Mouse (Mus musculus) hindbrain, embryonic 15.5 days (tissue): Measurements from ENCODE around the gene Fam186a. TPM values are rescaled to one million over a fixed set of nuclear protein-coding genes. Genes with fewer than 3 reads are reported as not detected.
"Not testable (repeated sequence)": the region's sequence is repeated elsewhere in the genome, so short reads cannot be mapped to it uniquely, and the experiment has no call there.

Source experiments
- ATAC-seq: fragments of 200-750 bp; cut with Nextera tagmentation; 2 replicates; pipeline ENCODE4 v1.8.0; 2017; ENCODE audit warnings: low read depth, moderate number of reproducible peaks, moderate TSS enrichment; ENCODE audit not compliant: low FRiP score
- H3K27ac ChIP-seq: fragments of 300-500 bp; sonication (generic); replicated peaks from 2 replicates; pipeline ENCODE4 v1.5.1; 2015; ENCODE audit warnings: mild to moderate bottlenecking, inconsistent platforms
- H3K27me3 ChIP-seq: fragments of 300-500 bp; sonication (generic); 2 replicates; pipeline ENCODE4 v1.6.1; 2015; ENCODE audit warnings: control low read depth, inconsistent platforms
- H3K36me3 ChIP-seq: fragments of 300-500 bp; sonication (generic); 2 replicates; pipeline ENCODE4 v1.6.1; 2015; ENCODE audit warnings: control low read depth, inconsistent platforms
- H3K4me1 ChIP-seq: fragments of 300-500 bp; sonication (generic); replicated peaks from 2 replicates; pipeline ENCODE4 v1.6.1; 2015; ENCODE audit warnings: control low read depth, inconsistent platforms
- H3K4me2 ChIP-seq: fragments of 300-500 bp; sonication (generic); 2 replicates; pipeline ENCODE4 v1.6.1; 2015; ENCODE audit warnings: moderate library complexity, mild to moderate bottlenecking, inconsistent platforms
- H3K4me3 ChIP-seq: fragments of 300-500 bp; sonication (generic); 2 replicates; pipeline ENCODE4 v1.5.1; 2015; ENCODE audit warnings: mild to moderate bottlenecking, inconsistent platforms
- H3K9ac ChIP-seq: fragments of 300-500 bp; sonication (generic); 2 replicates; pipeline ENCODE4 v1.6.1; 2015; ENCODE audit warnings: inconsistent platforms
- H3K9me3 ChIP-seq: fragments of 300-500 bp; sonication (generic); 2 replicates; pipeline ENCODE4 v1.6.1; 2016; ENCODE audit warnings: control low read depth, inconsistent platforms
- WGBS: fragments of 180-500 bp; shearing (Covaris S2); methylation state at CpG from one replicate; pipeline ENCODE4 v1.1.7; 2015; 5-methylcytosine and 5-hydroxymethylcytosine counted together
- polyA plus RNA-seq: library from polyadenylated mRNA; unstranded; fragments of >200 nt; fragmentation: Nextera tagmentation; extraction: Ambion mirVana; gene quantifications from 2 replicates; pipeline ENCODE4 v1.2.1, GENCODE M21; 2015

Gene Fam186a
- polyA plus RNA-seq, 1 experiment from 2014 or later: not detected

DNA sequence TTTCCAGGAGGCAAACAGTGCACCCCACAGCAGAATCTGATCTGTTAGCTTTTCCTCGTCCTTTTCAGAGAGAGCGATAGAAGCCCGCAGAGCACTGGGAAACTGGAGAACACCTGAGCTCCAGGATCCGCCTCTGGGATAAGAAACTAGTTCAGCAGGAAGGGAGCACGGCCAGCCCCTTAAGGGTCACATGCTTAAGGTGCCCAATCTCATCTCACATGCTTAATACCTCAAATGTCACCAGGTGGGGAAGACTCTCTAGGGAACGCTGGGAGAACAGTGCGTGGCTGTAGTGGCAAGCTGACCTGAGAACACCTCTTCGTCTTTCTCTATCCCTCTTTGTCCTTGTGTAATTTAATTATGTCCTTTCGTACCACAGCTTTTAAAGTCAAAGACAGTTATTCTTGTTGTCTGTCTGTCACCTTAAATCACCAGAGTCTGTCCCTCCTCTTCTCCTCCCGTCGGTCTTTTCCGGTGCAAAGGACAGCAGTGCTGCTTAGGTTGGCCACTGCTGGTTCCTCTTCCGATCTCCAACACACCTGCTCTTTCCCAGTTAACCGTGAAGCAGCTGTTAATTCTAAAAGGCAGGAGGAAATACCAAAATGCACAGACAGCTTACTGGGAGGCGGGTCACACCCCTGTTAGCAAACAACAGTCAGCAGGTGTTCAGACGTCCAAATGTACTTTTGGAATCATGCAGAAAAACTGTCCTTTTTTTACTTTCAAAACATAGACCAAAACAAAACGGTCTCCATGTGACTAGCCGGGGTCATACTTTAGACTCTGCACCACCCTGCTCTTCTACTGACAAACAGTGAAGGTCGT lies 76.2 kb downstream of the Fam186a start:
- no peaks in the 10 kb centered on the region for H3K27me3 ChIP-seq
- H3K9me3 ChIP-seq: no peaks in the 10 kb centered on the region
- no peaks in the 10 kb centered on the region; the same call in 1 of the 2 replicates for H3K4me1 ChIP-seq
- no peak for ATAC-seq
- 56% methylated on average over 19 of the region's 19 CpGs for WGBS
- no peak overlapping the region for H3K9ac ChIP-seq
- no peaks in the 10 kb centered on the region for H3K36me3 ChIP-seq
- H3K4me2 ChIP-seq: no peak overlapping the region
- H3K4me3 ChIP-seq: no peak overlapping the region
- H3K27ac ChIP-seq: no peak overlapping the region

DNA sequence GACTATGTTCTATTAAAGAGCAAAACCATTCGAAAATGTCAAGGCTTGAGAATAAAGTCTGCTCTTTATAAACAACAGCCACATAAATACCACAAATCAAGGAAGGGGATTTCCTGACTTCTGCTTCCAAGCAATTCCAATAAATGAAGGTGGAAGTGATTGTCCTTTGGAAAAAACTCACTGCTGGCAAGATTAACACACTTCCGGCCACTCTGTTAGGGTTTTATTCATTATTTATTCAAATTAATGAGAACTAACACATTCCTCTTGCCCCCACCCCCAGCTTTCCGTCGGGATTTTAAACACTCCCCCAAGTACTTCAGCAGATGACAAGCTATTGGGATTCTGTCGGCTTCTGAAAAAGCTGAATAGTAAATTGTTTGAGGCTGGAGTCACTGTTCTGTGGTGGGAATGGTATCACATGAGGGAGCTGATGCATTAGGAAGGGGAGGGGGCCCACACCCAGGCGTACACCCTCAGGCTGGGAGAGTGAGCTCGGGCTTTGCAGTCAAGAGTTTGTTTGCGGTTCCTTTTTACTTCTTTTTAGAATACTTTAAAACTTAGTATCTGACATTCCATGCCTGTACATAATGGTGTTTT lies 77.5 kb downstream of the Fam186a start:
- Histone ChIP-seq H3K9ac (no peak overlapping the region), H3K4me1 (no peaks in the 10 kb centered on the region; the same call in 1 of the 2 replicates), H3K36me3 (no peaks in the 10 kb centered on the region), H3K9me3 (no peaks in the 10 kb centered on the region), H3K27me3 (no peaks in the 10 kb centered on the region), H3K4me2 (no peak overlapping the region), H3K4me3 (no peak overlapping the region), H3K27ac (no peak overlapping the region)
- no peak for ATAC-seq
- 44% methylated on average over 8 of the region's 8 CpGs for WGBS

DNA sequence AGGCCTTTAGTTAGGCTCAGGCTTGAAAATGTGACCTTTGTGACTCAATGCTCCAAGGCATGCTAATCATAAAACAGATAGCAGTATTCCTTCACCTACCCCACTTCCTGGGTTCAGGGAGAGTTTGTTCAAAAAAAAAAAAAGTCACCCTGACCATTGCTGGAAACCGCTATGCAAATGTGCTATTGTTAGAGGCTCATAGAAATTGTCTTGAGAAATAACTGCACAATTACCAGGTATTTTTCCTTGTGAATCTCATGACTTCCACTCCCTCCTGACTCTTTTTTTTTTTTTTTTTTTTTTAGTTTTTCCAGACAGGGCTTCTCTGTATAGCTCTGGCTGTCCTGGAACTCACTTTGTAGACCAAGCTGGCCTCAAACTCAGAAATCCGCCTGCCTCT lies 79.7 kb downstream of the Fam186a start:
- H3K27ac ChIP-seq, H3K4me2 ChIP-seq, H3K9me3 ChIP-seq, H3K27me3 ChIP-seq, H3K9ac ChIP-seq, H3K36me3 ChIP-seq, ATAC-seq, H3K4me1 ChIP-seq, H3K4me3 ChIP-seq: not testable (repeated sequence)
- WGBS: 98% methylated on average over 2 of the region's 2 CpGs

DNA sequence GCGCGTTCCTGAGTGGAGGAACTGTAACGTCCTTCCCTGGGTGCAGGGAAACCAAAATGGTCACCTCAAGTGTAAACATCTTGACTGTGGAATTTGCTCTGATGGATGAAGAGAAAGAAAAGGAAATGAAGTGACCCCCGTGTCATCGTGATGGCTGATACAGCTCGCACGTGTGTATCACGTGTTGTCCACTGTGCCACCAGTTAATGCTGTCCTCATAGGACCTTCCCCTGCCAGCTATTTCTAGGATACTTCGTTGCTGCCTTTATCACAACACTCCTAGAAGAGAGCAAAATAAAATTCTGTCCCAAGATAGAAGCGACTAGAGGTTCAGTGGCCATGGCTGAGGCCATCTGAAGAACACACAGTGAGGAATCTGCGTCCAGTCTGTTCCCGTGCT lies 82.8 kb downstream of the Fam186a start:
- no peak overlapping the region for H3K27ac ChIP-seq
- ATAC-seq: no peak
- WGBS: 95% methylated on average over 12 of the region's 12 CpGs
- H3K4me3 ChIP-seq: no peak overlapping the region
- no peaks in the 10 kb centered on the region for H3K27me3 ChIP-seq
- H3K4me1 ChIP-seq: no peaks in the 10 kb centered on the region
- no peak overlapping the region for H3K4me2 ChIP-seq
- H3K9me3 ChIP-seq: no peaks in the 10 kb centered on the region
- H3K9ac ChIP-seq: no peak overlapping the region
- no peaks in the 10 kb centered on the region for H3K36me3 ChIP-seq

DNA sequence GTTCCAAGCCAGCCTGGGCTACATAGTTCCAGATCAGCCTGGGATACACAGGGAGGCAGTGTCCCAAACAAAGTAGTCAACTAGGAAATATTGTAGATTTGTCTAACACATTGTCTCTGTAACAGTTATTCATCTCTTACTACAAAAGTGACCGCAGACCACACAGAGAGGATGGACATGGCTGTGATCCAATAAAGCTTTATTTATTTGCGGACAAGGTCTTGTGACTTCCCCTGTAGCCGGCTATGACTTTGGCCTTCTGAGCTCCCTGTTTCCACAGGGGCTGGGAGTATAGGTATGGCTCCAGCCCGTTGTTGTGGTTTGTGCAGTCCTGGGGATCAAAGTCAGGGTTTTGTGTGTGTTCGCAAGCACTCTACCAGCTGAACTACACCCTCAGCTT lies 88.3 kb downstream of the Fam186a start:
- Histone ChIP-seq H3K9ac (no peak overlapping the region), H3K4me1 (peaks cover 18% of the 10 kb centered on the region), H3K4me2 (no peak overlapping the region), H3K27ac (no peak overlapping the region), H3K36me3 (no peaks in the 10 kb centered on the region), H3K9me3 (no peaks in the 10 kb centered on the region), H3K27me3 (no peaks in the 10 kb centered on the region), H3K4me3 (no peak overlapping the region)
- no peak for ATAC-seq
- 88% methylated on average over 5 of the region's 5 CpGs for WGBS

DNA sequence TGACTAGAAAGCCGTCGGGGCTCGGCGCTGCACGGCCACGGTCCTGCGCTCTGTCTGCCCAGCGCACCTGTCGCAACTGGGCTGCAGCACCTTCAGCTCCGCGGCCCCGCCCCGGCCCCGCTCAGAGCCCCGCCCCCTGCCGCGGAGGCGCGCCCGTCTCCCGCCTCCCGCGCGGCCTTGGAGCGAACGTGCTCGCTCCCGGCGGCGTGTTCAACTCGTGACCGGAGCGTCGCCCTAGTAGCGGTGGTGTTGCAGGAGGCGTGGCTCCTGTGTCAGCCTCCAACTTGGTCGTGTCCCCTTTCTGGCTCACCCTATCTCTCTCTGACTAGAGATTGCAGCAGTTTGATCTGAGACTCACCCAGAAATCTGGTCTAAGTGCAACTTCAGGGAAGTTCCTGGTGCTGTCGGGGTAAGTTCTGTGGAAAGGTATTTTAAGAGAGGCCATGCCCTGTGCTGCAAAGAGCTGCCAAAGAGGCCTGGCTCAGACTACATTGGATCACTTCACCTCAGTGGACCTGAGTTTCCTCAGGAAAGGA lies 91.5 kb downstream of the Fam186a start, which contains the start of gene Lima1:
Gene Lima1, minus strand, starts transcription at position 123 of the 536 bp plus-strand sequence.
- ATAC-seq: peak; percentile 94
- H3K27me3 ChIP-seq: no peaks in the 10 kb centered on the region
- peak within 1 kb of the TSS; percentile 74 for H3K4me3 ChIP-seq
- no peaks in the 10 kb centered on the region for H3K9me3 ChIP-seq
- peak within 1 kb of the TSS; percentile 70 for H3K4me2 ChIP-seq
- H3K27ac ChIP-seq: peak within 1 kb of the TSS; percentile 59
- under 1% methylated on average over 28 of the region's 38 CpGs for WGBS
- H3K9ac ChIP-seq: peak within 1 kb of the TSS; percentile 65
- no peaks in the 10 kb centered on the region for H3K36me3 ChIP-seq
- peaks cover 18% of the 10 kb centered on the region for H3K4me1 ChIP-seq

DNA sequence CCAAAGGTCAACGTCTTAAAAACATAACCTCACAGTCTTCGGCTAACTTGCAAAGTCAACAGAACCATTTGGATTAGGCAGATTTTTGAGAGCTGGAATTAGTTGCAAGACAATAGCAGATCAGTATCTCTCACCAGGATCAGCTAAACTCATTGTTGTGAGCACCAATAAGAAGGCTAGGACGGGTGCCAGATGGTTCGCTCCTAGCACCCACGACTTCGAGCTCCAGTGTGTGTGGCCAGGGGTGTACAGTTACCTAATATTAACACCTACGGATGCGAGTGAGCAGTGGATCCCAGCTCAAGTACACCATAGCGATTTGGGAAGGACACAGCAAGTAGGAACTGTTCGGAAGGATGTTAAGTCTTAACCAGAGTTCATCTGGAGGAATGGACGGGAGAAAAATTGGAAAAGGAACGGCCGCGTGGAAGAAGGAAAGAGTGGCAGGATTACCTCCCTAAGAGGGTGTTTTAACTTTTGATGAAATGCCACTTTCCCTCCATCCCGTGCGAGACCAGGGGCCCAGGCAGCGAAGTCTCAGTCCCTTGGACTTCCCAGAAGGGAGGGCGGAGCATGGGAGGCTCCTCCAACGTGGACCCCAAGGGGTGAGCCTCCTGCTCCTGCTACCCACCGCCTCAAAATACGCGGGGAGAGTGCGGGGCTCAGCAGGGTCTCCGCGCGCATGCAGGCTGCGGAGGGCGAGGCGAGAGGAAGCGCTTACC lies 92.1 kb downstream of the Fam186a start:
- Histone ChIP-seq H3K36me3 (no peaks in the 10 kb centered on the region), H3K27me3 (no peaks in the 10 kb centered on the region), H3K9me3 (no peaks in the 10 kb centered on the region), H3K9ac (peak overlapping the region; percentile 65), H3K27ac (peak overlapping the region; percentile 59; the same call in 1 of the 2 replicates), H3K4me1 (peaks cover 18% of the 10 kb centered on the region), H3K4me3 (peak overlapping the region; percentile 74), H3K4me2 (peak overlapping the region; percentile 70)
- 5% methylated on average over 29 of the region's 30 CpGs for WGBS
- ATAC-seq: no peak; the same call in 1 of the 2 replicates

DNA sequence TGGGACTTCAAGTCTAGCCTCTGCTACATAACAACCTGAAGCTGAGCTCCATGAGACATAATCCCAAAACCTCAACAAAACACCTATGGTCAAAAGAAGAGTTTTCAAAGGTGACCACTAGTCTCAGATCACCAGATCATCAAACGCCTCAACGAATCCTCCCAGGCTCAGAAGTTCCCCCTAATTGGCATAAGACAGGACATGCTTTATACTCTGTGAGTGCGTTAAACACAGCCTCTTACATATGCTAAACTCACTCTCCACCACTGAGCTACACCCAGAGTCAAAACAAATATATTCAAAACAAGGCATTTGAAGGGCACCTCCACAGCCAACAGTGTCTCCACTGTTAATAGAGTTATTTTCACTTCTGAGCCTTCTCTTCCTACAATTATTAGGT lies 94.3 kb downstream of the Fam186a start:
- WGBS: 68% methylated on average over 3 of the region's 3 CpGs
- H3K4me2 ChIP-seq: no peak overlapping the region
- no peaks in the 10 kb centered on the region for H3K36me3 ChIP-seq
- no peak overlapping the region for H3K9ac ChIP-seq
- H3K9me3 ChIP-seq: no peaks in the 10 kb centered on the region
- no peak overlapping the region for H3K4me3 ChIP-seq
- H3K4me1 ChIP-seq: peaks cover 18% of the 10 kb centered on the region
- ATAC-seq: no peak
- H3K27me3 ChIP-seq: no peaks in the 10 kb centered on the region
- H3K27ac ChIP-seq: no peak overlapping the region

Other genes with a start within 250 kb of the Fam186a start
- 3.6 and 4.7 TPM in 2 replicates for gene Gpd1, start 249.5 kb downstream of the Fam186a start, polyA plus RNA-seq
- gene Cox14, start 241.4 kb downstream of the Fam186a start, polyA plus RNA-seq: 171 and 178 TPM in 2 replicates
- 85.8 and 89.9 TPM in 2 replicates for gene Cers5, start 194.2 kb downstream of the Fam186a start, polyA plus RNA-seq
- 13.3 and 13.5 TPM in 2 replicates for gene Lima1, start 91.6 kb downstream of the Fam186a start, polyA plus RNA-seq
- 19.4 and 22.1 TPM in 2 replicates for gene Larp4, start 3.0 kb upstream of the Fam186a start, polyA plus RNA-seq
- 16.7 and 17.5 TPM in 2 replicates for gene Dip2b, start 71.6 kb upstream of the Fam186a start, polyA plus RNA-seq